Mouse (Mus musculus) liver, embryonic 13.5 days (tissue): ENCODE measurements around the gene Lipe. TPM values are rescaled to one million over a fixed set of nuclear protein-coding genes. Genes with fewer than 3 reads are reported as not detected.

Experiments
- ATAC-seq: fragments of 200-750 bp; cut with Nextera tagmentation; 2 replicates; pipeline ENCODE4 v1.8.0; 2017; ENCODE audit warnings: low read depth, mild to moderate bottlenecking, moderate number of reproducible peaks, moderate library complexity
- DNase-seq: peaks from one replicate; pipeline ENCODE4 v3.0.0; 2022
- H3K27ac ChIP-seq: fragments of 300-500 bp; sonication (generic); 2 replicates; pipeline ENCODE4 v1.5.1; 2015; ENCODE audit warnings: moderate library complexity, mild to moderate bottlenecking, inconsistent platforms
- H3K27me3 ChIP-seq: fragments of 300-500 bp; sonication (generic); 2 replicates; pipeline ENCODE4 v1.6.1; 2015; ENCODE audit warnings: mild to moderate bottlenecking, inconsistent platforms
- H3K36me3 ChIP-seq: fragments of 300-500 bp; sonication (generic); 2 replicates; pipeline ENCODE4 v1.6.1; 2015; ENCODE audit warnings: mild to moderate bottlenecking, inconsistent platforms
- H3K4me1 ChIP-seq: fragments of 300-500 bp; sonication (generic); replicated peaks from 2 replicates; pipeline ENCODE4 v1.6.1; 2015; ENCODE audit warnings: inconsistent platforms
- H3K4me2 ChIP-seq: fragments of 300-500 bp; sonication (generic); 2 replicates; pipeline ENCODE4 v1.6.1; 2015; ENCODE audit warnings: inconsistent platforms, mild to moderate bottlenecking, moderate library complexity
- H3K4me3 ChIP-seq: fragments of 300-500 bp; sonication (generic); replicated peaks from 2 replicates; pipeline ENCODE4 v1.5.1; 2015; ENCODE audit warnings: mild to moderate bottlenecking, inconsistent platforms
- H3K9ac ChIP-seq: fragments of 300-500 bp; sonication (generic); 2 replicates; pipeline ENCODE4 v1.6.1; 2015; ENCODE audit warnings: mild to moderate bottlenecking, inconsistent platforms
- H3K9me3 ChIP-seq: fragments of 300-500 bp; sonication (generic); replicated peaks from 2 replicates; pipeline ENCODE4 v1.6.1; 2016; ENCODE audit warnings: inconsistent platforms
- WGBS: fragments of 180-500 bp; shearing (Covaris S2); methylation state at CpG from one replicate; pipeline ENCODE4 v1.1.7; 2015; ENCODE audit not compliant: insufficient replicate concordance; 5-methylcytosine and 5-hydroxymethylcytosine counted together
- polyA plus RNA-seq: library from polyadenylated mRNA; unstranded; fragments of >200 nt; fragmentation: Nextera tagmentation; extraction: Ambion mirVana; gene quantifications from 2 replicates; pipeline ENCODE4 v1.2.1, GENCODE M21; 2015

The Lipe gene
- polyA plus RNA-seq, 1 experiment from 2014 or later: 2.4 TPM

- no peak for ATAC-seq
- H3K27ac ChIP-seq: no peak overlapping the region
- H3K4me3 ChIP-seq: peak overlapping the region; percentile 67
- peaks cover 9% of the 10 kb centered on the region; the same call in 1 of the 2 replicates for H3K27me3 ChIP-seq
- H3K36me3 ChIP-seq: no peaks in the 10 kb centered on the region
- peak overlapping the region; percentile 97 for H3K4me2 ChIP-seq
- peak overlapping the region; percentile 77 for H3K9ac ChIP-seq
- DNase-seq: no peak
- peaks cover 57% of the 10 kb centered on the region for H3K4me1 ChIP-seq
- 17% methylated on average over 7 of the region's 7 CpGs for WGBS
- no peaks in the 10 kb centered on the region for H3K9me3 ChIP-seq
Measured at GRCm38 (mm10) chr7:25394754-25395153, 3.8 kb downstream of the Lipe start.

GRCm38 (mm10) chr7:25393451-25394210, 4.9 kb downstream of the Lipe start:
- Histone ChIP-seq H3K27me3 (peaks cover 9% of the 10 kb centered on the region; the same call in 1 of the 2 replicates), H3K4me3 (no peak overlapping the region), H3K27ac (no peak overlapping the region), H3K9me3 (no peaks in the 10 kb centered on the region), H3K36me3 (no peaks in the 10 kb centered on the region), H3K4me1 (peaks cover 66% of the 10 kb centered on the region), H3K4me2 (peak overlapping the region; percentile 97), H3K9ac (0 out of 2 replicates have a peak overlapping the region, but pooled peaks have one; percentile 77)
- 68% methylated on average over 8 of the region's 8 CpGs for WGBS
- ATAC-seq: no peak
- no peak for DNase-seq

- no peak for ATAC-seq
- Histone ChIP-seq H3K4me3 (no peak overlapping the region), H3K27ac (no peak overlapping the region), H3K4me2 (no peak overlapping the region), H3K9me3 (no peaks in the 10 kb centered on the region), H3K9ac (no peak overlapping the region), H3K27me3 (peaks cover 9% of the 10 kb centered on the region; the same call in 1 of the 2 replicates), H3K4me1 (peaks cover 69% of the 10 kb centered on the region), H3K36me3 (0 out of 2 replicates have a peak, but pooled peaks cover under 1% of the 10 kb centered on the region)
- 66% methylated on average over 7 of the region's 7 CpGs for WGBS
- DNase-seq: no peak
Measured at GRCm38 (mm10) chr7:25392851-25393250, 5.7 kb downstream of the Lipe start.

GRCm38 (mm10) chr7:25391856-25392453, 6.6 kb downstream of the Lipe start:
- Histone ChIP-seq H3K36me3 (0 out of 2 replicates have a peak, but pooled peaks cover 4% of the 10 kb centered on the region), H3K27ac (no peak overlapping the region), H3K4me2 (no peak overlapping the region), H3K4me1 (peaks cover 75% of the 10 kb centered on the region), H3K9ac (no peak overlapping the region), H3K27me3 (peaks cover 9% of the 10 kb centered on the region; the same call in 1 of the 2 replicates), H3K9me3 (no peaks in the 10 kb centered on the region), H3K4me3 (no peak overlapping the region)
- no peak for DNase-seq
- no peak for ATAC-seq
- WGBS: 66% methylated on average over 2 of the region's 2 CpGs

GRCm38 (mm10) chr7:25390986-25391385, 7.5 kb downstream of the Lipe start:
- Histone ChIP-seq H3K4me3 (no peak overlapping the region), H3K4me1 (peaks cover 79% of the 10 kb centered on the region), H3K4me2 (no peak overlapping the region), H3K9ac (peak overlapping the region; percentile 36), H3K27ac (peak overlapping the region; percentile 65), H3K27me3 (peaks cover 9% of the 10 kb centered on the region; the same call in 1 of the 2 replicates), H3K36me3 (0 out of 2 replicates have a peak, but pooled peaks cover 4% of the 10 kb centered on the region), H3K9me3 (no peaks in the 10 kb centered on the region)
- ATAC-seq (no peak), DNase-seq (no peak)
- 49% methylated on average over 2 of the region's 2 CpGs for WGBS

GRCm38 (mm10) chr7:25390054-25390770, 8.3 kb downstream of the Lipe start:
- WGBS: 57% methylated on average over 8 of the region's 8 CpGs
- ATAC-seq (peak; percentile 93), DNase-seq (peak; percentile 73)
- Histone ChIP-seq H3K27ac (peak overlapping the region; percentile 65), H3K4me2 (peak overlapping the region; percentile 35), H3K9me3 (no peaks in the 10 kb centered on the region), H3K36me3 (peaks cover 4% of the 10 kb centered on the region; the same call in 1 of the 2 replicates), H3K27me3 (peaks cover 9% of the 10 kb centered on the region; the same call in 1 of the 2 replicates), H3K4me1 (peaks cover 83% of the 10 kb centered on the region), H3K9ac (peak overlapping the region; percentile 60), H3K4me3 (no peak overlapping the region)

- Histone ChIP-seq H3K36me3 (peaks cover 13% of the 10 kb centered on the region; the same call in 1 of the 2 replicates), H3K27ac (0 out of 2 replicates have a peak overlapping the region, but pooled peaks have one; percentile 16), H3K27me3 (peaks cover 2% of the 10 kb centered on the region; the same call in 1 of the 2 replicates), H3K9ac (no peak overlapping the region), H3K4me1 (peaks cover 80% of the 10 kb centered on the region), H3K4me3 (no peak overlapping the region), H3K9me3 (no peaks in the 10 kb centered on the region), H3K4me2 (no peak overlapping the region)
- ATAC-seq (no peak), DNase-seq (no peak)
- 80% methylated on average over 7 of the region's 7 CpGs for WGBS
Measured at GRCm38 (mm10) chr7:25388916-25389315, 9.6 kb downstream of the Lipe start.

GRCm38 (mm10) chr7:25387811-25388440, 10.6 kb downstream of the Lipe start:
- peaks cover 20% of the 10 kb centered on the region; the same call in 1 of the 2 replicates for H3K36me3 ChIP-seq
- no peaks in the 10 kb centered on the region for H3K27me3 ChIP-seq
- ATAC-seq (no peak), DNase-seq (no peak)
- WGBS: 90% methylated on average over 18 of the region's 18 CpGs
- H3K4me2 ChIP-seq: no peak overlapping the region
- no peak overlapping the region for H3K4me3 ChIP-seq
- H3K9me3 ChIP-seq: no peaks in the 10 kb centered on the region
- H3K27ac ChIP-seq: no peak overlapping the region
- H3K4me1 ChIP-seq: peaks cover 72% of the 10 kb centered on the region
- no peak overlapping the region for H3K9ac ChIP-seq

- 28% methylated on average over 12 of the region's 12 CpGs for WGBS
- ATAC-seq (peak; percentile 29; the same call in 1 of the 2 replicates), DNase-seq (no peak)
- Histone ChIP-seq H3K4me3 (no peak overlapping the region), H3K9ac (peak overlapping the region; percentile 30; the same call in 1 of the 2 replicates), H3K9me3 (no peaks in the 10 kb centered on the region), H3K27ac (peak overlapping the region; percentile 61), H3K27me3 (no peaks in the 10 kb centered on the region), H3K4me1 (peaks cover 59% of the 10 kb centered on the region), H3K36me3 (peaks cover 21% of the 10 kb centered on the region; the same call in 1 of the 2 replicates), H3K4me2 (peak overlapping the region; percentile 31)
Measured at GRCm38 (mm10) chr7:25385850-25386555, 12.5 kb downstream of the Lipe start.

- ATAC-seq (no peak), DNase-seq (no peak)
- no peaks in the 10 kb centered on the region for H3K9me3 ChIP-seq
- H3K36me3 ChIP-seq: peaks cover 21% of the 10 kb centered on the region; the same call in 1 of the 2 replicates
- peaks cover 59% of the 10 kb centered on the region for H3K4me1 ChIP-seq
- no peaks in the 10 kb centered on the region for H3K27me3 ChIP-seq
- H3K4me2 ChIP-seq: no peak overlapping the region
- H3K9ac ChIP-seq: no peak overlapping the region
- H3K4me3 ChIP-seq: no peak overlapping the region
- 81% methylated on average over 12 of the region's 12 CpGs for WGBS
- H3K27ac ChIP-seq: peak overlapping the region; percentile 61; the same call in 1 of the 2 replicates
Measured at GRCm38 (mm10) chr7:25385259-25385658, 13.3 kb downstream of the Lipe start.
